Mouse (Mus musculus) liver, embryonic 14.5 days (tissue): Measurements from ENCODE around the gene Rhbdd2.

ENCODE experiments used
- CTCF ChIP-seq: IDR thresholded peaks from 2 replicates; pipeline ENCODE4 v1.5.1; 2016; ENCODE audit warnings: antibody characterized with exemption, low read depth, control low read depth
- EP300 ChIP-seq: IDR thresholded peaks from 2 replicates; pipeline ENCODE4 v1.6.1; 2016; ENCODE audit warnings: antibody characterized with exemption, low read depth

GRCm38 (mm10) chr5:135629401-135629800, 3.0 kb upstream of the Rhbdd2 start:
- no peak for TF ChIP-seq CTCF
- TF ChIP-seq EP300: no peak
